In the genomic region with DNA sequence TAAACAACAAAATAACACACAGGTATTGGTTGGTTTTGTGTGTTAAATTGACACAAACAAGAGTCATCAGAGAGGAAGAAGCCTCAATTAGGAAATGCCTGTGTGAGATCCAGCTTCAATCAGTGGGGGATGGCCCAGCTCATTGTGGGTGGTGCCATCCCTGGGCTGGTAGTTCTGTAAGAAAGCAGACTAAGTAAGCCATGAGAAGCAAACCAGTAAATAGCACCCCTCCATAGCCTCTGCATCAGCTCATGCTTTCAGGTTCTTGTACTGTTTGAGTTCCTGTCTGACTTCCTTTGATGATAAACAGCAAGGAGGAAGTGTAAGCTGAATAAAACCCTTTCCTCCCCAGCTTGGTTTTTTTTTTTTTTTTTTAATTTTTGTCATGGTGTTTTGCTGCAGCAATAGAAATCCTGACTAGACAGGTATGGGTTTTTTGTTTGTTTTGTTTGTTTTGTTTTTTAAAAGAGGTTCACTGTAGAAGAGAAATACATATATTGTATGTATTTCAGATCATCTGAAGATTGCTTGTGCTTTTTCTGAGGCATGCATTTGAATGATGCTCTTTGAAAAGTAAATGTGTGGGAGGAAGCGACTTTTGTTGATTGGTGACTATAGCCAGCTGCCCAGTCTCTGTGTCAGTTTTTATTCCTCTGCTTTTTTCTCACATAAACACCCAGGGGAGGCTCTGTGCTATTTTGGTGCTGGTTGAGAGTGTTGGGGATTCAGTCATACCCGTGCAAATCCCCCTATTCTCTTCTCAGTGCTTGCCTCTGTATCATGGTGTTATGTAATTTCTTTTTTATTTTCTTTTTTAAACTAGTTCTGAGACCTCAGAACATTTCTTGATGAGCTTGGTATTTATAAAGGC, we compare ENCODE assay signal across 15 mouse cellular contexts. TPM values are rescaled to one million over a fixed set of nuclear protein-coding genes. Genes with fewer than 3 reads are reported as not detected.
DNase-seq lines count a peak whose midpoint lies in the region; ATAC-seq and TF ChIP-seq lines count a peak whose summit lies in the region.
"Had no signal": no experiment of that assay in that cellular context is flagged by ENCODE, and none has a peak within 500 bp of the region (broad histone marks: within the 10 kb centered on the region; RNA-seq: fewer than 3 reads in every experiment).

No protein-coding gene starts in this region.

- no peaks in the 10 kb centered on the region for H3K79me2 ChIP-seq in MEL (ENCODE audit: control insufficient read depth, insufficient read depth, low read length, poor library complexity)

- DNase-seq in right cerebral cortex, adult 18-20 months, result peak; percentile 70
- DNase-seq in right cerebral cortex, postnatal 4 days, result no peak
- DNase-seq in MEL (ENCODE audit: low read depth, low spot score), result peak; percentile 42
- DNase-seq in left cerebral cortex, adult 9 months (ENCODE audit: low spot score in 2 of 2), result peak; percentile 52 to 69
- peak; percentile 24 for DNase-seq in thymus, postnatal 14 days
- DNase-seq in forebrain, embryonic 14.5 days (ENCODE audit: low spot score), result no peak
- no peak for DNase-seq in kidney, postnatal 4 days
- no peak for DNase-seq in Muller cell, postnatal 12 days (ENCODE audit: inconsistent ontology term)
- DNase-seq: cerebellum, postnatal 36 days; forebrain, postnatal 0 days; kidney, postnatal 14 days had no signal

- no peak for TF ChIP-seq POLR2A in MEL (IDR thresholded peaks at IDR 0.05; ENCODE audit: control insufficient read depth in 1 of 2, insufficient read depth in 1 of 2, low read depth in 1 of 2, low read length in 2 of 2, poor library complexity in 1 of 2)

- H3K4me1 ChIP-seq in MEL (ENCODE audit: control insufficient read depth in 1 of 2, insufficient read depth in 2 of 2, low read length in 2 of 2), result peaks cover 3 to 5% of the 10 kb centered on the region in 2 experiments
- H3K4me1 ChIP-seq in forebrain, embryonic 14.5 days (ENCODE audit: control insufficient read depth, insufficient read depth, low read length), result no peaks in the 10 kb centered on the region
- H3K4me1 ChIP-seq: hindbrain, embryonic 15.5 days; midbrain, embryonic 12.5 days had no signal

- no peak for TF ChIP-seq RAD21 in MEL (IDR thresholded peaks at IDR 0.05; ENCODE audit: low read depth, low read length)

- no peak overlapping the region for H3K4me2 ChIP-seq in forebrain, embryonic 14.5 days (ENCODE audit: low read length)
- H3K4me2 ChIP-seq: hindbrain, embryonic 15.5 days; midbrain, embryonic 12.5 days had no signal

- no peak overlapping the region for H3K9ac ChIP-seq in MEL (ENCODE audit: control insufficient read depth, low read depth, low read length, poor library complexity, severe bottlenecking)
- H3K9ac ChIP-seq in forebrain, embryonic 14.5 days (ENCODE audit: low read length), result no peak overlapping the region
- H3K9ac ChIP-seq: forebrain, postnatal 0 days; hindbrain, embryonic 15.5 days; liver, embryonic 14.5 days; midbrain, embryonic 12.5 days had no signal

- H3K27me3 ChIP-seq in MEL (ENCODE audit: control insufficient read depth in 1 of 2, insufficient read depth in 2 of 2, low read length in 2 of 2), result no peaks in the 10 kb centered on the region
- no peaks in the 10 kb centered on the region for H3K27me3 ChIP-seq in forebrain, embryonic 14.5 days (replicated peaks; ENCODE audit: control insufficient read depth, insufficient read depth, low read length)
- H3K27me3 ChIP-seq: hindbrain, embryonic 15.5 days; midbrain, embryonic 12.5 days had no signal

- 52% methylated on average over 2 of the region's 2 CpGs for WGBS in forebrain, embryonic 14.5 days

- no peak overlapping the region for H3K4me3 ChIP-seq in MEL (ENCODE audit: control insufficient read depth in 1 of 2, insufficient read depth in 1 of 2, low read depth in 2 of 2, low read length in 2 of 2)
- no peak overlapping the region for H3K4me3 ChIP-seq in forebrain, embryonic 14.5 days (ENCODE audit: low read depth, low read length)
- H3K4me3 ChIP-seq: hindbrain, embryonic 15.5 days; midbrain, embryonic 12.5 days had no signal

- peaks cover 0 to 13% of the 10 kb centered on the region in 2 experiments; a peak in 2 of 4 replicates for H3K36me3 ChIP-seq in MEL (ENCODE audit: control insufficient read depth in 1 of 2, insufficient read depth in 2 of 2, low read length in 2 of 2)
- H3K36me3 ChIP-seq in forebrain, embryonic 14.5 days (ENCODE audit: control insufficient read depth, insufficient read depth, low read length), result no peaks in the 10 kb centered on the region
- H3K36me3 ChIP-seq: hindbrain, embryonic 15.5 days; midbrain, embryonic 12.5 days had no signal

- no peaks in the 10 kb centered on the region for H3K9me3 ChIP-seq in MEL (replicated peaks; ENCODE audit: insufficient read depth, low read length)
- no peaks in the 10 kb centered on the region for H3K9me3 ChIP-seq in forebrain, embryonic 14.5 days (replicated peaks; ENCODE audit: control insufficient read depth, low read length)
- H3K9me3 ChIP-seq: hindbrain, embryonic 15.5 days; midbrain, embryonic 12.5 days had no signal

- no peak overlapping the region for H3K27ac ChIP-seq in MEL (ENCODE audit: control insufficient read depth, low read depth, low read length)
- H3K27ac ChIP-seq in forebrain, embryonic 14.5 days (ENCODE audit: low read depth, low read length), result no peak overlapping the region
- H3K27ac ChIP-seq: hindbrain, embryonic 15.5 days; liver, embryonic 14.5 days; midbrain, embryonic 12.5 days had no signal

- TF ChIP-seq EP300 in MEL (IDR thresholded peaks at IDR 0.05; ENCODE audit: low read depth in 1 of 2, low read length in 2 of 2), result peak in 1 of 2 experiments; percentile 36; a peak in 1 of 4 replicates

- no peak for ATAC-seq in forebrain, embryonic 14.5 days
- ATAC-seq: forebrain, postnatal 0 days had no signal

- TF ChIP-seq CTCF in MEL (IDR thresholded peaks at IDR 0.05 in 2 of 3, conservative IDR thresholded peaks at IDR 0.05 in 1 of 3; ENCODE audit: control insufficient read depth in 1 of 3, insufficient read depth in 1 of 3, low read depth in 2 of 3, low read length in 3 of 3, poor library complexity in 1 of 3, severe bottlenecking in 1 of 3), result no peak

TF ChIP-seq in MEL, 35 proteins besides CTCF, POLR2A, EP300 and RAD21:
- TF ChIP-seq ZNF384 (IDR thresholded peaks at IDR 0.05; ENCODE audit: low read depth, low read length) (peak; percentile 92), JUND (IDR thresholded peaks at IDR 0.05; ENCODE audit: low read depth, low read length) (no peak), MYC (IDR thresholded peaks at IDR 0.05; ENCODE audit: low read depth, low read length) (no peak), GATA1 (IDR thresholded peaks at IDR 0.05; ENCODE audit: low read depth, low read length) (0 out of 2 replicates have a peak, but pooled peaks have one; percentile 14)

RNA-seq across cellular contexts. Expression of a gene that starts 42.4 kb away (rescaled TPM):
- not detected in 2 replicates for total RNA-seq in MEL (2012; rRNA removed)
- not detected for polyA plus RNA-seq in MEL (2012; ENCODE audit: insufficient read depth in 1 of 2, insufficient read length in 2 of 2, low read depth in 1 of 2, low replicate concordance in 2 of 2, missing spikeins in 1 of 2)
- 10.8 and 13.0 TPM in 2 replicates for polyA plus RNA-seq in forebrain, embryonic 14.5 days (2014; fragmentation: Nextera tagmentation; extraction: Ambion mirVana)
- polyA plus RNA-seq: gonadal fat pad, adult 2 months had no signal

Comparison
In these comparisons a context has a peak if more than half of its experiments do, and no peak if none do; other contexts are left out.
1. DNase-seq: peak in right cerebral cortex, adult 18-20 months (single experiment), MEL (single experiment), left cerebral cortex, adult 9 months (2 of 2) and thymus, postnatal 14 days (single experiment); none in right cerebral cortex, postnatal 4 days (single experiment), forebrain, embryonic 14.5 days (single experiment), kidney, postnatal 4 days (0 of 2) and Muller cell, postnatal 12 days (single experiment).
2. RNA of a gene that starts 42.4 kb away (polyA plus RNA-seq): 10.8 to 13.0 TPM in forebrain, embryonic 14.5 days; not detected in MEL; every median in the first group is over 10 times any median in the second.